Mouse (Mus musculus) cerebellum, adult 18-20 months (tissue): ENCODE data around the gene Esrrb.

Source experiments
- DNase-seq, 2 experiments: peaks; one replicate each; pipeline ENCODE4 v3.0.0; 2021

The Esrrb gene

GRCm38 (mm10) chr12:86360696-86361631 is at the start of gene Esrrb:
Gene Esrrb, plus strand, starts transcription at chr12:86361117.
- no peak for DNase-seq

- no peak for DNase-seq
Observed at GRCm38 (mm10) chr12:86320629-86321028, 40.3 kb upstream of the Esrrb start.

- no peak for DNase-seq
Observed at GRCm38 (mm10) chr12:86324297-86324696, 36.6 kb upstream of the Esrrb start.

DNA sequence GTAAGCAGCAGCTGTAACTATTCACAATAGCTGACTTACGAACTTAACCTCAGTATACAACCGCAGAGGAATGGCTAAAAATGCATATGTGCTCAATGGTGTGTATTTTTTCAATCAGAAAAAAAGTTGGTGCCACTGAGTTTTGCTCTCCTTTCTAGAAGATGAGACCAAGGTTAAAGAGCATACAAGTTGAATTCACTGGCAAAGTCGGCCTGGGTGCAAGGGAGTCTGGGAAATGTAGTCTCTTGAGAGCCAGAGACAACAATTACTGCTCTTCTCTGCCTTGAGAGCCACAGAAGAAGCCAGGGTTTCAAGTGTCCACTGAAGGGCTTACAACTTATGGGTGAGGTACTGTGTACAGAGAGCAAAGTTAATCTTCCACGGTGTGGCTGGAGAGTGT is 31.1 kb upstream of the Esrrb start:
- no peak for DNase-seq

GRCm38 (mm10) chr12:86330684-86331083 is 30.2 kb upstream of the Esrrb start:
- no peak for DNase-seq

DNA sequence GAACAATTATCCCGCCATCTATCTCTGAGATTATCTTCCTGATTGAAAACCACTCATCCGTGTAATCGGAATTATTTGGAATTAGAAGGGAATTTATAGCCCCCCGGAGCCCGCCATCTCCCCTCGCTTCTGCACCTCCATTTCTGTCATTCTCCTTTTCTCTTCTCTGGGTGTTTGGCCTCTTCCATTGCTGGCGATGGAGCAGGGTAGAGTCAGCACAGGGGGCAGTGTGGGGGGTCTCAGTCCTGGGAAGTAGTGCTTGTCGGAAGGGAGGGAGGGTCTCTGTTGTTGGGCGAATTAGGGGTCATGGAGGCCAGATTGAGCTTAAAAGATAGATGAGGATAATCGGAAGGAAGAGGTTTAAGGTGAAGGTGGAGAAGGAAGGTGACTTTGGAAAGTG is 29.7 kb upstream of the Esrrb start:
- DNase-seq: no peak

DNA sequence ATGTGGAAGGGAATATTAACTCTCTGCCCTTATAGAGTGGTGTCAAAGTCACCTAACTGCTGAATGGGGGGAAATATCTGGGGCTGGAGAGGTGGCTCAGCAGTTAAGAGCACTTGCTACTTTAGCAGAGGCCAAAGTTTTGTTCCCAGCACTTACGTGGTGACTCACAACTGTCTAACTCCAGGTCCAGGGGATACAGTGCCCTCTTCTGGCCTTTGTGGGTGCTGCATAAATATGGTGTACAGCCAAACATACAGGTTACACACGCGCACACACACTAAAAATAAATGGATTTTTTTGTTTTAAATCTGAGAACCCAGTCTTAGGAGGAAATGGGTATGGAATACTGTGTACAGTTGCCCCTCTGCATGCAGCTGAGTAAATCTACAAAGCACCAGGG is 24.7 kb upstream of the Esrrb start:
- DNase-seq: no peak

DNA sequence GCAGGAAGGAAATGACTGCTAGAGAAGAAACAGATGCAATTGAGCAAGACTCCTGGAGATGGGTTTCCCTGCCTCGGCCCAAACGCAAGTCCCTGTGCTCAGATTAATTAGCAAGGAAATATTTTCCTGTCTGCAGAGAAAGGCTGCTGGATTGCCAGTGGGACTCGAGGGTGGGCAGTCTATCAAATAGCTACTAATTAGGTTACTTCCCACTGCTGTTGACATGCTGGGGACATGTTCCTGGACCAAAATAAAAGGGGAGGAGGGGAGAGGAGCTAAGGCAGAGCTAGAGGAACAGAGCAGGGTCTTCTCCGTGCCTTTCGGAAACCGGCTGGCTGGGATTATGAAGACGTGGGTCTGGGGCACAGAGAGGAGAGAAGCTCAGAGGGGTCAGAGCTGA is 24.0 kb upstream of the Esrrb start:
- no peak for DNase-seq

DNA sequence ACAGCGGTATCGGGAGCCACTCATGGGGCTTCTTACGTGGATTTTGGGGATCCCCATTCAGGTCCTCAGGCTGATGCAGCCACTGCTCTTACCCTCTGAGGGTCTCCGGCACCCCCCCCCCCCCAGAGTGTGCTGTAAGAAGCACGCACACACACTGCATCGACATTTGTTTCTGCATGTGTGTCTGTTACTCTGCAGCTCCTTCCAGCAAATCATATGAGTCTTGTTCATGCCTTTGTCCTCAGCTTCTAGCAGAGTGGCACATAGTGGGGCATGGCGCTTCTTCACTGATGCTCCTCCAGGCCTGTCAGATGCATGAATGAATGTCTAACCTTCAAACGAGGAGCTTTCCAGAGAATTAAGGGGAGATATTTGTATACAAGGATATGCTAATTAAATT is 11.4 kb upstream of the Esrrb start:
- no peak for DNase-seq

DNA sequence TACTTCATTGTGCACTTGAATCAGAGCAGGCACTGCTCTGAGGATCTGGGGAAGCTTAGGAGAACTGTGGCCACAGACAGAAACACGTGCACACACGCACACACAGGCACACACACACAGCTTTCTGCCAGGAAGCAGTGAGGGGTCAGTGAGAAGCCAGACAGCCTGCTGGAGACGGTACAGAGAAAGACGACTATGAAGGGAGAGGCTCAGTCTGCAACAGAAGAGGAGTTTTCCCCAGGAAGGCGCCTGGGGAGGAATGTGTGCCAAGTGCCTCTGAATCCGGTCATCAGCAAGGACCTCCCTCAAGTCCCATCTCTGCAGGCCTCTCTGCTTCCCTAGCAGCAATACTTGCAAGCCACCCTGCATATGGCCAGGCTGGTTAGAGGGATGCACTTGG is 1.5 kb upstream of the Esrrb start:
- DNase-seq: no peak

- no peak for DNase-seq
Observed at GRCm38 (mm10) chr12:86359873-86360272, 1.0 kb upstream of the Esrrb start.

- DNase-seq: no peak
Observed at GRCm38 (mm10) chr12:86364285-86364684, 3.4 kb downstream of the Esrrb start.

GRCm38 (mm10) chr12:86364756-86365155 is 3.8 kb downstream of the Esrrb start:
- no peak for DNase-seq

DNA sequence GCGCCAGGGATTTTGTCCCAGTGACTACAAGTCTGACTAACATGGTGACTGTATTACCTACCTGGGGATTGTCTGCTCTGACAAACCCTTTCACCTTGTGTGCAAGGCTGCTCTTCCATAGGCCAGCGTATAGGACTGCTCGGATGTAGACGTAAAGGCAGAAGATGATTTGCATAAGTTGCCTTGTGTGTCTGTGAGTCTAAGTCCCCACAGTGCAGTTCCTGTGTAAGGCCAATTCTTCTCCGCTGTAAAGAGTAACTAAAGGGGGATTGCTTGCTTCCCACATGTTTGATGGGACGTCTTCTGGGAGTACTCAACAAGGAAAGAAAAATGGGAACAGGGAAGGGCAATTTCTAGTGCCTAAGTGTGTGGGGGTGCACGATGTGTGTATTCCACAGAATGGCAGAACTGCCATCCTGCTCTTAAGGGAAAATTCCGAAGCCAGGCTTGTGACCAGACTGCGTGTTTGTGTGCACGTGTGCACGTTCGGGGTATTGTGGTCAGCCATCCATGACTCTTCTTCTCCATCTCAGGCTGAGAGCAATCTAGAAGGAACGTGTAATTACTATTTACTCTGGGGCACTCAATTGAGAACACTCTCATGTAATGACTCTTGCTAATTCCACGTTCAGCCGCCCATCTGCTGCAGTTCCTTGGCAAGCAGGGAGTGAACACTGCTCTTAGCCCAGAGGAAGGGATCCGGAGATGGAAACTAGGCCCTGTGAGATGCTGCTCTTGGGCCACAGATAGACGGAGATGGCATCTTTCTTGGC is 9.9 kb downstream of the Esrrb start:
- no peak for DNase-seq

DNA sequence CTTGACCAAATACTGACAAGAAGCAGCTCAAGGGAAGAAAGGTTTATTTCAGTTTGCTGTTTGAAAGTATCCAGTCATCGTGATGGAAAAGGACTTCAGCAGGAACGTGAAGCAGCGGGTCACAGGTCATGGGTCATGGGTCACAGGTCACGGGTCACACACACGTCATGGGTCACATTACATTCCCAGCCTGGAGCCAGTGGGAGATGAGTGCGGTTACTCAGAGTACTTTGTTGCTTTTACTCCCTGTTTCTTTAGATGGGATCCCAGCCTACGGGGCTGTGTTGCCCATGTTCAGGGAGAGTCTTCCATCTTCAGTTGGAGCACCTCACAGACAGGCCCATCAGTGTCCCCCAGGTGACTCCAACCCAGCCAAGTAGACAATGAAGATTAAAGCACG is 13.4 kb downstream of the Esrrb start:
- no peak for DNase-seq

GRCm38 (mm10) chr12:86379672-86380213 is 18.8 kb downstream of the Esrrb start:
- peak in 1 of 2 experiments; percentile 13 for DNase-seq

- DNase-seq: no peak
Observed at GRCm38 (mm10) chr12:86383803-86384202, 22.9 kb downstream of the Esrrb start.

- no peak for DNase-seq
Observed at GRCm38 (mm10) chr12:86387671-86388270, 26.9 kb downstream of the Esrrb start.

DNA sequence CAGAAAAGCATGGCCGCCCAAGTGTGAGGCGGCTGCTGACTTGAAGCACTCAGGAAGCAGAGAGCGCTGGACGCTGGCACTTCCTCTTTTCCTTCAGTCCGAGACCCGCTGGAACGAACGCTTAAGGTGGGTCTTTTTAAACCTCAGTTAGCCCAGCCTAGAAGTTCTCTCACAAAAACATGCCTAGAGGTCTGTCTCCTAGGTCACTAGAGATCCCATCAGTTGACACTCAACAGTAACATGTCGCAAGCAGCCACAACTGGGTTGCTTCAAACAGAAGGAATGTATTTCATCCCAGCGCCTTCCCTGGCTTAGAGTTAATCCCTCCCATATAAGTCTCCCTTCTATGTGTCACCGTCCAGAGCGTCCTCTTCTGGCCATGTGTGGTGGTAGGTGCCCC is 33.9 kb downstream of the Esrrb start:
- DNase-seq: no peak

DNA sequence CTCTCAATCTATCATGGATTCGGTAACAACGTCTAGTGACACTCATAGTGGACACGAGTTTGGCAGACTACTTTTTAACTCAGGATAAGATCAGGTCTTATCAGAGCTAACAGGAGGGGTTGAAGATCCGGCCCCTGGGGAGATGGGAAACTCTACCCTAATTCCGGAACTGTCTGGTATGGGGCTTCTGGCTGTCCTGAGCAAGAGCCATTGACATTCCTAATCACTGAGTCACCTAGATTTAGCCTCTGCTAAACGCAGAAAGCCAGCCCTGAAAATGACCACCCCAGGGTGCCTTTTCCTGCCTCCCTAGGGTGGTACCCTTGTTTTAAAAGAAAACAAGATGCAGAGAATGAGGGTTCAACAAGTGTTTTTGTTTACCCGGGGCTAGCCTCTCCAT is 34.4 kb downstream of the Esrrb start:
- no peak for DNase-seq

GRCm38 (mm10) chr12:86398762-86399161 is 37.8 kb downstream of the Esrrb start:
- DNase-seq: no peak

DNA sequence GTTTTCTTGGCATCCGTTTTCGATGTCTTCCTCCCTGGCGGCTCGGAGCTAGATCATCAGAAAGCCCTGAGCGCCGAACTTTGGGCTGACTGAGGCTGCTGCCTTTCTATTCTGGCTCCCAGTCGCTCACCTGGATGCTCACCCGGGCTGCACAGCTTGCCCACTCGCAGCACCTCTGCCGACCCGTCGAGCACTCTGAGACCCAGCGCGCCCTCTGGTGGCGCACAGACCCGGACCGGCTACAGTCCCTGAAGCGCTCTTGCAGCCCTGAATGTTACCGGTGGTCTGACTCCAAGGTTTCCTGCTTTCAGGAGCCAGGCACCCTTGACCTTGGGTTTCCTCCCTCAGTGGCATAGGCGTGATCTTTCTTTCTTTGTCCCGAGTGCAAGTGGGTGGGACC is 41.8 kb downstream of the Esrrb start:
- DNase-seq: peak; percentile 79 to 89

DNA sequence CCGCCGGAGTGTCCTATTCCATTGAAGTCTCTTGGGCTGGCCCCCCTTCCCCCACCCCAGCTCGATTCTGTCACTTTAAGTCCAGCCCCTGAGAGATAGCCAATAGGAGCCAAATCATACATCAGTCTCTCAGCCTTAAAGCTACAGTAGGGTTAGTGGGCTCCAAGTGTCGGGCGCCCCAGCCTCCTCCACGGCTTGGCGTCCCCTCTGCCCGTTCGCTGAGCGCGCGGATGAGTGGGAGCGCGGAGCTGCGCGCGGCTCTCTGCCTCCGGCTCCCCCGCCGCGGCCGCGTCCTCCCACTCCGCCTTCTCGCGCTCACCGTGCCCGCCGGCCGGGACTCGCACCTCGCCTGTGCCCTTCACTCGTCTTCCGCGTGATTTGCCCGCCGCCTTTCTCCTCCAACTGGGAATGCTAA is 60.6 kb downstream of the Esrrb start:
- peak; percentile 62 to 68 for DNase-seq
